Mouse (Mus musculus): ENCODE measurements around the gene Rnf39.

DNA sequence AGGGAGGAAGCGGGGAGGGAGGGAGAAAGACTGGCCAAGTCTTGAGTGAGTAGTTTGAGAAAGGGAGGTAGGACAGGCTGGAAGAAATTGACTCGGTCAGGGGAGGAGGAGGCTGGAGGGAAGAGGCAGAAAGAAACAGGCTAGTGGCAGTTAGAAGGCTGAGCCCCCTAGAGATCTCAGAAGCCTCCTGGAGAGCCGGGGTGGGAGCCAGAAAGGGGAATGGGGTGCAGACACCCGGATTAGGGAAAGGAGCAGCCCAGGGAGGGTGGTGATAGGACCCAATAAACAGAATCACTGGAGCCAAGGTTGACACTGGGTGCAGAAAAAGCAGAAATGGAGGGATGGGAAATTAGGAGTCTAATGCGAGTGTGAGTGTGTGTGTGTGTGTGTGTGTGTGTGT lies 973 bp downstream of the Rnf39 start:
- TF ChIP-seq CTCF (IDR thresholded peaks at IDR 0.05; ENCODE audit: low read depth, low read length): no peak
- no peak for TF ChIP-seq POLR2A (IDR thresholded peaks at IDR 0.05; ENCODE audit: insufficient read depth, low read length)

All from ES-Bruce4 (cell line).